Mouse (Mus musculus): ENCODE measurements around the gene Efcab5.
A peak's percentile ranks its signal among the peaks of the same experiment; 100 is the strongest.
"Not testable (repeated sequence)": the region's sequence is repeated elsewhere in the genome, so short reads cannot be mapped to it uniquely, and the experiment has no call there.

Gene Efcab5

DNA sequence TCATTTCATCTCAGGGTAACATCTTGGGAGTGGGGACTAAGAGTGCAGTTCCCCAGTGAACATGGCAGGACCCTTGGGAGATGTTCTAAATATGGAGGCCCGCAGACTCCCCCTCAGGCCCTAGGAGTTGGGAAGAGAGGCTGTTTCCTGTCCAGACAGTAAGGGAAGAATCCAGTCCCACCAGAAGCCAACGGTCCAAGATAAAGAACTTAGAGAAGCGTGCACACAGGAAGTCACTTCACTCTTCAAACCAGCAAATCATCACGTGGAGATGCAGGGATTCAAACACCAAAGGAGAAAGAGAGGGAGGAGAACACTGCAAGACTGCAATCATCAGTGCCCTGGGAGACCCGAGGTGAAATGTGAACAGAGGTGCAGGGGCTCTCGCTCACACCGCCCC lies 91.8 kb downstream of the Efcab5 start:
- no peak for DNase-seq (ENCODE audit: low spot score in 2 of 2)

DNA sequence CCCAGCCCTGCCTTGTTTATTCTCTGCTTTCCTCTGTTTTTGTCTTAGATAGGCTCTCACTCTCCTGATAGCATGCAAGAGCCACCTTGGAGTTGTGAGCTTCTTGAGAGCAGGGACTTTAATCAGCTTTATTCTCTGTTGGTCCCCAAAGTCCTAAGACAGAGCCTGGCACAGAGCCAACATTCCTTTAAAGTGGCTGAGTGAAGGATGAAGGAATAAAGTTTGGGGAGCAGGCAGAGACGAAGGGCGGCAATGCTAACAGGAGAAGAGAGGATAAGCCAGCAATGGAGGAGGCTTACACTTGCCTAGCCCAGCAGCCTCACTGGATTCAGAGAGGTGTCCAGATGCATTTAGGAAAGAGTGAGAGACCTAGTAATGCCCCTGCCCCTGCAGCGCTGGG lies 92.2 kb downstream of the Efcab5 start:
- no peak for DNase-seq (ENCODE audit: low spot score in 2 of 2)

DNA sequence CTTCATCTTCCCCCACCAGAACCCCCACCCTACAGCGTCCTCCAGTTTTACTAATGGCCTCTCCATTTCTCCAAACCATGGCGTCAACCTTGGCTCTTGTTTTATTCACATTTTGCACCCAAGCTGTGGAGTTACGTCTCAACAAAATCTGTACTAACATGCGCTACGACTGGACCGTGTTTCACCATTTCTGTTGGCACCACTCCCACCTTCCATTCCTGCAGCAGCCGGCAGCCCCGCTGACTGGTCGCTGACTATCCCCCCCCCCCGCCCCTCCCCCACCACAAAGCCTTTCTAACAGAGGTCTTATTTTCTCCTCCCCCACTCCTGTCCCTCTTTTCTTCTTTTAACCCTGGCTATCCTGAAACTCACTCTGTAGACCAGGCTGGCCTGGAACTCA lies 93.6 kb downstream of the Efcab5 start:
- no peak for DNase-seq (ENCODE audit: low spot score in 2 of 2)

DNA sequence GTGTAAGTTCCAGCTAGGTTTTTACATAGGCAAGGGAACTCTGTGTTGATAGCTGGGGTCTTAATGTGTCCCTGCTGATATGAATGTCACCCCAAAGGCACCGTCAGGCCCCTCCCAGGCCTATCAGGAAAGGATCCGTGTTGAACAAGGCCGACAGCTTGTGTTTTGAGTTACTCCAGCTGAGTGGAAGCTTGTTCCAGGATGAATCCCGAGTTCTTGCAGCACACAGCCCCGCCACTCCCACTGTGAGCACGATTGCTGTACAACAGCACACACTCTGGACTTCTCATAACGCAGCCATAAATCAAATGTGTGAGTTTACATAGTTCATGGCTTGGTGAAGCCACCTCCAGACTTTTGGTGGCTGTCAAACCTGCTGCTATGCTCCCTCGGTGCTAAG lies 94.6 kb downstream of the Efcab5 start:
- no peak for DNase-seq (ENCODE audit: low spot score in 2 of 2)

DNA sequence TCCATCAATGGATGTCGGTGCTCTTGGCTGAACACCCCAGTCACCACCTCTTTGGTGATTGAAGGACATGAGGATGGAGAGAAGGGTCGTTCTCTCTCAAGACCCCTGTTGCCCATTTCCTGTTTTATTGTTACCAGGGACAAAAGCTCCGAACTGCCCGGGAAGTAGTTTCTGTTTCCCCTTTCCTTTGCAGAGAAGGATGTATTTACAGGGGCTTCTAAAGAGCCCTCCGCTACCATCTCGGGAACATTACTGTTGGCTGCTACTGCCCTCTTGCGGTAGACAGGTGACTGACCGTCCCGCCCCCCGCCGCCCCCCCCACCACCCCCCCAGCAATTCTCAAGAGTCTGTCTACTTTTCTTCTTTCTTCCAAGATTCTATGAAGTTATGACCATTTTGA lies 95.6 kb downstream of the Efcab5 start:
- peak in 1 of 2 experiments; percentile 29 for DNase-seq (ENCODE audit: low spot score in 2 of 2)

DNA sequence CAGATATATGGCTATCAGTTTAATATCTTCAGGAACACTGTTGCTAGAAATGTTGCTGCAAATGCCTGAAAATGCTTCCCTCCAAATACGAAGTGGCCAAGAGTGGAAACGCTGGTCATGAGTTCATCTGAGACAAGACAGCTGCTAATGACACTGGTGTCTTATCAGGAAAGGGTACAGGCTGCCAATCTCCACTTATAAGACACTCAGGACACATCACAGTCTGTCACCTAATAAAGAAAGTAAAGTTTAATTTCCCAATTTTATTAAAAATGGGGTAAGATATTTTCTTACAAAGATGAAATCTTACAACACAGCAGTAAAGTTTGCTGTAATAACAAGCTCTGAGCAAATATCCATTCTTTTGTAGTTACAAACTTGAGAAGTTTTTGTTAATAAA lies 99.6 kb downstream of the Efcab5 start:
- no peak for DNase-seq (ENCODE audit: low spot score in 2 of 2)

DNA sequence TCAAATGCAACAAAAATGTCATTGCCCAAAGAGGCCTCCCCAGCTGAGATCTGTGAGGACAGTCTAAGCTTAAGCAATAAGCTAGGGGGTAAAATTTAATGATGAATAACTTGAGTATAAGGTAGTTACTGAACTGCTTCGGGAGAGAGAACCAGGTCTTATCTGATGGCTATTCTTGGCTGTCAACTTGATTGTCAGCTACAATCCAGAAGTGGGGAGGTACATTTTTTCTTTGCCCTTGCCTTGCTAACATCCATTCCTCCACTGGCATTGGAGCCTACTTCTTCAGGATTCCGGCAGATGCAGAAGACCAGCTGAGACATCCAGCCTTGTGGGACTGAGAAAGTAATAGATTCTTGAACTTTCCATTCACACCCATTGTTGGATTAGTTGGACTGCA lies 101.8 kb downstream of the Efcab5 start:
- no peak for DNase-seq (ENCODE audit: low spot score in 2 of 2)

DNA sequence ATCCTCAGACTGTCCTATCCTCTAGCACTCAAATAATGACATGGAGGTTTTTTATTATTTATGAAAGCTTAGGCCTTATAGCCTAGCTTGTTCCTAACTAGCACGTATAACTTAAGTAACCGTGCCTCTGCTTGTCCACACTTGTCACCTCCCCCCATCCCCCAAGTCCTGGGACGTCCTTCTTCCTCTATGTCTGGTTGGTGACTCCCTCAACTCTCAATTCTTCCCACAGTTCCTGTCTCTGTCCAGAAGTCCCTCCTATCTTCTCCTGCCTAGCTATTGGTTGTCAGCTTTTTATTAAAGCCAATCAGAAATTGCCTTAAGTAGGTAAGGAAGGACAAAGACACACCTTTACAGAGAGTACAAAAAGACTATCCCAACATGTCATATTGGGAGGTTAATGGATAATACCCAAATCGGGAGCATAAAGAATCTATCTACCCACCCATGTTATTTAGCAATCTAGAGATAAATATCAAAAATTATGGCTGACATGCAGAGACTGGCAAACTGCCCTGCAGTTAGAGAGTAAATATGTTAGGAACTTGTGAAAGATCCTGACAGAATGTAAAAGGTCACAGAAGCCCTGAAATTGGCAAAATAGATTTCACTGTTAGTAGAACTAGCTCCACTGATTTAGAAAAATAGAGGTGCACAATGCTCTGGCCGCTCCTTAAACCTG lies 104.6 kb downstream of the Efcab5 start:
- DNase-seq (ENCODE audit: low spot score in 2 of 2): no peak

DNA sequence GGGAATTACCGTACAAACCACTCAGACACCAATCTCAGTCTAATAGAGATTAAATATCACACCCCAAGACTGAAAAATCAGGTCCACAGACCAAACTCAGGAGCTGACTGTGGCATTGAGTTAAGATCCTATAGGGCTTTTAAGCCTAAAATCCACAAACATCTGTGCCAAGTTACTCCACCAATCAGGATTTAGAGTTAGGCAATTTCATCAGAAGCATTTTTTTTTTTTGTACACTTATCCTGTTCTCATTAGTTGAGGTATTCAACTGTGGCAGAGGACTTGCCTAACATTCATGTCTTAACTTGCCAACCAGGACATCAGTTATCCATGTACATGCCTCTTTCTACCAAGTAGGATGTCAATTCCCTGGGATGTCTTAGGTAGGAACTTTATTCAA lies 109.4 kb downstream of the Efcab5 start:
- no peak for DNase-seq (ENCODE audit: low spot score in 2 of 2)

DNA sequence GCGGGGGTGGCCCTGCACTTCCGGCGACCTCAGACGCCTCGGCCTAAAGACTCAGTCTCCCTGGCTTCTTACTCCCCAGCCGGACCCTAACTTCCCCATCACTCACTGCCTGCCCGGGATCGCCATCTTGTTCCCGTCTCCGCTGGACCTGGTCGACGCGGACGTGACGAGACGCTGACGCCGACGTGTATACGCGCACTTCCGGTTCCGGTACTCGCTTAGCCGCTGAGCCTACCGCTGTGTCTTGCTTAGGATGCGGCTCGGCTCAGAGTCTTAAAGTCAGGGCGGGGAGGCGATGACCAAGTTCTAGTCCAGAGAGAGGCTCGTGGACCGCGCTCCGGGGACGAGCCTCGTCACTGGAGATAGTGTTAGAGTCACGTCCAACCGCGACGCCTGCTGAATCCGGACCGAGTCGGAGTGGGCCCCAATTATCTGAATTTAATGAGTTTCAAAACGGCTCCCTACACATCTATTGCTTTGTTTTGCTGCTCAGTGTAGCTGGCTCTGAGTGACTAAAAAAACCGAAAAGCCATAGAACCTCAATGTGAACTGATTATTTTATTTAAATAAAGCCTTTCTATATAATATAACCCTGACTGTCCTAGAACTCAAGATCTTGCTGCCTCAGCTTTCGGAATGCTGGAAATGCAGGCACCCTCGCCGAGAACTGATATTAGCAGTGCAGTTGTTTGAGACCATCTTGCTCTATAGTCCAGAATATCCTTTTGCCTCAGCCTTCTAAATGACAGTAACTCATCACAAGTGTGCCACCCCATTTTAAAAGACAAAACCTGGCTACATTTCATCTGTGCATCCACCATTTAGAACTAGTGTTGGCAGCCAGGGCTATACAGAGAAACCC lies 110.3 kb downstream of the Efcab5 start, which contains the start of gene Nsrp1:
Gene Nsrp1 (minus strand): TSS at position 163 of the 862 bp plus-strand sequence.
- DNase-seq (ENCODE audit: low spot score in 2 of 2): peak; percentile 77 to 87

DNA sequence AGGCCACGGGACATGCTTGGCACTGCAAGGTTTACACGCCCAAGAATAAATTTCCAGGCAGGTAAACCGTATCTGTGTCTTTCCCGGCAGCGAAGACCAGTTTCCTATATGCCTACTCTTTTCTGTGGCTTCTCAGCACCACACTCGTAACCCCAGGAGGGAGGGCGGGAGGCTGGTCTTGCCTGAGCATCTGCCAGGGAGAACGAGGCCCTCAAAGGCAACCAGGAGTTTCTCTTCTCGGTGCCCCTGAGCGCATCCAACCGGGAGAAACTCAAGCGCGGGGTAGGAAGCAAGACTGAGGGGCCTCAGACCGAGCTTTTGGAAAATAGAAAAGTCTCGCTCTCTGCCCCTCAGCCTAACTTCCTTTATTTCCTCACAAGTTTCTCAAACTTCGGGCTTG lies 111.0 kb downstream of the Efcab5 start:
- no peak for DNase-seq (ENCODE audit: low spot score in 2 of 2)

DNA sequence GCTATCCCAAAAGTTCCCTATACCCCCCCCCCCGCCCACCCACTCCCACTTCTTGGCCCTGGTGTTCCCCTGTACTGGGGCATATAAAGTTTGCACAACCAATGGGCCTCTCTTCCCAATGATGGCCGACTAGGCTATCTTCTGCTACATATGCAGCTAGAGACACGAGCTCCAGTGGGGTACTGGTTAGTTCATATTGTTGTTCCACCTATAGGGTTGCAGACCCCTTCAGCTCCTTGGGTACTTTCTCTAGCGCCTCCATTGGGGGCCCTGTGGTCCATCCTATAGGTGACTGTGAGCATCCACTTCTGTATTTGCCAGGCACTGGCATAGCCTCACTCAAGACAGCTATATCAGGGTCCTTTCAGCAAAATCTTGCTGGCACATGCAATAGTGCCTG lies 111.4 kb downstream of the Efcab5 start:
- not testable (repeated sequence) for DNase-seq (ENCODE audit: low spot score in 2 of 2)

DNA sequence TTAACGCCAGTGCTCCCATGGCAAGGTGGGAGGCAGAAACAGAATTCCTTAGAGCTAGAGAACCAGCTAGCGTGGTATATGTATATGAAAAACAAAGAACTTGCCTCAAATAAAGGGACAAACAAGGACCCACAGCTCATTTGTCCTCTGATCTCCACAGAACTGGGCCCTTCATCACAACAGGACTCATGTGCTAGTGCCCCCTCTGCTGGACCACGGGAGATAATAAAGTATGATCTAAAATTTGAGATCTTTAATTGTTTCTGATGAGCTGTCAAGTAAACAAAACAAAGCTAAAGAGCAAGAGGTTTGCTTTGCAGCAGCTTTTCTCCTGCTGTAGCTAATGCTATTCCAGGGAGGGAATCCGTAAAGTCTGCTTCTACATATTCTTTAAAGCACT lies 118.0 kb downstream of the Efcab5 start:
- no peak for DNase-seq (ENCODE audit: low spot score in 2 of 2)

DNA sequence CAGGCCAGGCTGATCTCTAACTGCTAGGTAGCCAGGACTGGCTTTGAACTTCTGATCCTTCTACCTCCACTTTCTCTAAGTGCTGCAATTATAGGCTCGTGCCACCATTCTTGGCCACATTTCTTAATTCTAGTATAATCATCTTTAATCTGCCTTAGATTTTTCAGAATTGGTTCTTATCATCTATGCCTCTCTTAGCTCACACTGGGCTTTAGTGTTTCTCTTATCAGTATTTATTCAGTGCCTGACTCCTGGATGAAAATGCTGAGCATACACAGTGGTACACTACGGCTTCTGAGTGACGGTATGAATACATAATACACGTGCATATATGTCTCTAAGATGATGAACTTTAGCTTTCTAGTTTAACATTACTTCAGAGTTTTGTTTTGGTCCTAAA lies 119.9 kb downstream of the Efcab5 start:
- DNase-seq (ENCODE audit: low spot score in 2 of 2): no peak

DNA sequence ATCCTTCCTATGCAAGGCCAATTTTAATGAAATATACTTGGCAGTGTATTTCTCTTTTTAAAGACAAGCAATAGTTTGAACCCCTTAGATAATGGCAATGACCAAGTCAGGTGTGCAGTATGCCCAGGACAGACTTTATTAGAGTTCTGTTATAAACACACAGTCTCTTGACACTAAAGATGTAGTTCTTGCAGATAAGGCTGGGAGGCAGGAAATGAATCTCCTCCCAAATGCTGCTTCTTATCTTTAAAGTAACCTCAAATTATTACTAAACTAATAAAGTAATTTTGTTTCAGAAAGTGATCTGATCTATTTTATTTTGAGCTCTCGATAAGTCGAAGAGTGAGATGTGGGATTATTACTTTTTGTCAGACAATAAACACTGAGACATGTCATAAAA lies 125.4 kb downstream of the Efcab5 start:
- no peak for DNase-seq (ENCODE audit: low spot score in 2 of 2)

DNA sequence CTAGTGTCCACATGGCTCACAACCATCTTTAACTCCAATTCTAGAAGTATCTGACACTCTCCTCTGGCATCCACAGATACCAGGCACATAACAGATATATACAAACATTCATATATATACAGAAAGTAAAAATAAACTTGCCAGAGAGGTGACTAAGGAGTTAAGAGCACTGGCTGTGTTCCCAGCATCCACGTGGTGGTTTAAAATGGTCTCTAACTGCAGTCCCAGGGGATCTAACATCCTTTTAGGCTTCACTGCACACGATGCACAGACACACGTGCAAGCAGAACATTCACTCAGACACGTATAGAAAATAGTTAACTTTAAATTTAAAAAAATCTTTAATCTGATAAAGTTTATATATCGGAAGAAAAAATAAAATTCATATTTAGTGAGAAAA lies 126.8 kb downstream of the Efcab5 start:
- no peak for DNase-seq (ENCODE audit: low spot score in 2 of 2)

DNA sequence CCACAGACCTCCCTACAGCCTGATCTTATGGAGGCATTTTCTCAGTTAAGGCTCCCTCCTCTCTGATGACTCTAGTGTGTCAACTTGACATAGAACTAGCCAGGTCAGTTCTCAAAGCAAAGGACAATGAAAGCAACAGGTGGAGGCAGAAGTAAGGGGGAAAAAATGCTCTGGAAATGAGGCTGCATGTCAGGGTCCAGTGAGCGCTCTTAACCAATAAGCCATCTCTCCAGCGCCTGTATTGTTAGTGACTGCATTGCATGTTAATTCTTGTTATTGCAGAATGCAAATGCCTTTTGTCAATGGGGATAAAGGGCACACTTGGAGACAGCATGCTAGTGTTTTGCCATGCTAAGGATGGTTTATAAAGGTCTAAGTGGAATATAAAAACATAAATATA lies 146.0 kb downstream of the Efcab5 start:
- DNase-seq (ENCODE audit: low spot score in 2 of 2): no peak

DNA sequence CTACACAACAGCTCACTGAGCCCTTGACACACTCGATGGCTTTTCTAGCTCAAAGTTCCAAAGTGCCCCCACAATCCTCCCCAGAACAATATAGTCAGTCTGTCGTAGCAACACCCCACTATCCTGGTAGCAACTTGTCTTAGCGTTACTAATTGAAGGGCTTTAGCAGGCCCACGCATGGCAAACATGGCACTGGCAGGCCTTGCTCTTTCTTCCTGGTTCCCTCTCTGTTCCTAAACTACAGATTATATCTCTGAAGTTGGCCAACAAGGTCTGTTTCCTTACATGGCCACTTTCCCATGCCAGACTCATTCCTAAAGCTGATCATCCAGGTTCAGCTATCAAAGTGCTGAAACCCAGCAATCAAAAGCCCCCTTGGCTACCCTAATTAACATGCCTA lies 146.9 kb downstream of the Efcab5 start:
- no peak for DNase-seq (ENCODE audit: low spot score in 2 of 2)

All from spleen, postnatal 14 days (tissue).